Mouse (Mus musculus) mesoderm, embryonic 11.5 days (tissue): Measurements from ENCODE around the gene Ndufs5.

ENCODE experiments used
- DNase-seq: peaks from one replicate; pipeline ENCODE4 v3.0.0-alpha.2; 2012; ENCODE audit warnings: low read depth, low spot score

The Ndufs5 gene

GRCm38 (mm10) chr4:123687025-123687781 is 30.8 kb downstream of the Ndufs5 start:
- peak; percentile 44 for DNase-seq

GRCm38 (mm10) chr4:123686368-123687024 is 31.5 kb downstream of the Ndufs5 start:
- no peak for DNase-seq

- DNase-seq, result no peak
Measured at GRCm38 (mm10) chr4:123685506-123686242, 32.3 kb downstream of the Ndufs5 start.

- no peak for DNase-seq
Measured at GRCm38 (mm10) chr4:123685046-123685445, 33.0 kb downstream of the Ndufs5 start.

- DNase-seq, result no peak
Measured at GRCm38 (mm10) chr4:123684260-123684659, 33.7 kb downstream of the Ndufs5 start, which contains the start of gene Macf1. Gene Macf1, minus strand, starts transcription at chr4:123684360.

- DNase-seq, result no peak
Measured at GRCm38 (mm10) chr4:123682291-123682690, 35.7 kb downstream of the Ndufs5 start.

- DNase-seq, result no peak
Measured at GRCm38 (mm10) chr4:123680962-123681361, 37.0 kb downstream of the Ndufs5 start.

GRCm38 (mm10) chr4:123677060-123677804 is 40.8 kb downstream of the Ndufs5 start:
- peak; percentile 54 for DNase-seq

- peak; percentile 45 for DNase-seq
Measured at GRCm38 (mm10) chr4:123670598-123670997, 47.4 kb downstream of the Ndufs5 start.

- no peak for DNase-seq
Measured at GRCm38 (mm10) chr4:123669696-123670095, 48.3 kb downstream of the Ndufs5 start.

GRCm38 (mm10) chr4:123667260-123667867 is 50.6 kb downstream of the Ndufs5 start:
- DNase-seq, result peak; percentile 88

- DNase-seq, result no peak
Measured at GRCm38 (mm10) chr4:123666517-123666916, 51.5 kb downstream of the Ndufs5 start.

- no peak for DNase-seq
Measured at GRCm38 (mm10) chr4:123665681-123666278, 52.2 kb downstream of the Ndufs5 start.

- peak; percentile 69 for DNase-seq
Measured at GRCm38 (mm10) chr4:123664951-123665661, 52.9 kb downstream of the Ndufs5 start.

- DNase-seq, result peak; percentile 61
Measured at GRCm38 (mm10) chr4:123664021-123664950, 53.7 kb downstream of the Ndufs5 start.

- DNase-seq, result peak; percentile 61
Measured at GRCm38 (mm10) chr4:123663688-123663965, 54.4 kb downstream of the Ndufs5 start.

GRCm38 (mm10) chr4:123662914-123663687 is 54.9 kb downstream of the Ndufs5 start:
- DNase-seq, result peak; percentile 40
